Mouse (Mus musculus): ENCODE measurements at regions not wholly inside any gene's neighbourhood (a gene's known extent, or its start where the extent isn't known, plus 50 kb on each side); places are given as distances from the start of the nearest gene placed in this dataset.

- H3K4me2 ChIP-seq (ENCODE audit: low read depth): no peak overlapping the region
- H3K27me3 ChIP-seq (ENCODE audit: control insufficient read depth, insufficient read depth, low read length): no peaks in the 10 kb centered on the region
- H3K9me3 ChIP-seq (ENCODE audit: control insufficient read depth, low read length): no peaks in the 10 kb centered on the region
- H3K4me1 ChIP-seq (ENCODE audit: control insufficient read depth, insufficient read depth, low read length): no peaks in the 10 kb centered on the region
- H3K4me3 ChIP-seq (ENCODE audit: low read depth, low read length): no peak overlapping the region
- no peak for DNase-seq (ENCODE audit: low spot score)
- H3K36me3 ChIP-seq (ENCODE audit: control insufficient read depth, insufficient read depth, low read length): no peaks in the 10 kb centered on the region
- peak; percentile 78 for ATAC-seq (ENCODE audit: insufficient read depth, low FRiP score, low TSS enrichment)
- WGBS: 45% methylated on average over 13 of the region's 13 CpGs
- no peak overlapping the region for H3K9ac ChIP-seq (ENCODE audit: low read length)
- no peak overlapping the region for H3K27ac ChIP-seq (ENCODE audit: low read depth, low read length)
Measured at GRCm38 (mm10) chr12:68365404-68366059, 793.5 kb downstream of the Rps29 start.

- ATAC-seq (ENCODE audit: insufficient read depth, low FRiP score, low TSS enrichment): no peak
- H3K36me3 ChIP-seq (ENCODE audit: control insufficient read depth, insufficient read depth, low read length): no peaks in the 10 kb centered on the region
Measured at GRCm38 (mm10) chr12:68363196-68363595, 795.8 kb downstream of the Rps29 start.

GRCm38 (mm10) chr12:68346517-68347099 lies 812.4 kb downstream of the Rps29 start:
- Histone ChIP-seq H3K9me3 (ENCODE audit: control insufficient read depth, low read length) (no peaks in the 10 kb centered on the region), H3K4me2 (ENCODE audit: low read depth) (no peak overlapping the region), H3K27me3 (ENCODE audit: control insufficient read depth, insufficient read depth, low read length) (no peaks in the 10 kb centered on the region), H3K27ac (ENCODE audit: low read depth, low read length) (no peak overlapping the region), H3K4me1 (ENCODE audit: control insufficient read depth, insufficient read depth, low read length) (no peaks in the 10 kb centered on the region), H3K4me3 (ENCODE audit: low read depth, low read length) (no peak overlapping the region), H3K9ac (ENCODE audit: low read length) (no peak overlapping the region), H3K36me3 (ENCODE audit: control insufficient read depth, insufficient read depth, low read length) (no peaks in the 10 kb centered on the region)
- 53% methylated on average over 2 of the region's 2 CpGs for WGBS
- DNase-seq (ENCODE audit: low spot score): no peak
- ATAC-seq (ENCODE audit: insufficient read depth, low FRiP score, low TSS enrichment): peak; percentile 82

More at GRCm38 (mm10) chr12:68363196-68363595, 795.8 kb downstream of the Rps29 start:
- WGBS: 60% methylated on average over 2 of the region's 2 CpGs
- H3K9ac ChIP-seq (ENCODE audit: low read length): no peak overlapping the region
- H3K4me2 ChIP-seq (ENCODE audit: low read depth): no peak overlapping the region
- no peak overlapping the region for H3K4me3 ChIP-seq (ENCODE audit: low read depth, low read length)
- no peaks in the 10 kb centered on the region for H3K27me3 ChIP-seq (ENCODE audit: control insufficient read depth, insufficient read depth, low read length)
- no peaks in the 10 kb centered on the region for H3K4me1 ChIP-seq (ENCODE audit: control insufficient read depth, insufficient read depth, low read length)
- no peak for DNase-seq (ENCODE audit: low spot score)
- no peak overlapping the region for H3K27ac ChIP-seq (ENCODE audit: low read depth, low read length)
- no peaks in the 10 kb centered on the region for H3K9me3 ChIP-seq (ENCODE audit: control insufficient read depth, low read length)

GRCm38 (mm10) chr12:68333796-68334195 lies 825.2 kb downstream of the Rps29 start:
- no peak overlapping the region for H3K27ac ChIP-seq (ENCODE audit: low read depth, low read length)
- ATAC-seq (ENCODE audit: insufficient read depth, low FRiP score, low TSS enrichment) (no peak), DNase-seq (ENCODE audit: low spot score) (no peak)
- no peaks in the 10 kb centered on the region for H3K36me3 ChIP-seq (ENCODE audit: control insufficient read depth, insufficient read depth, low read length)
- H3K4me3 ChIP-seq (ENCODE audit: low read depth, low read length): no peak overlapping the region
- WGBS: 78% methylated on average over 3 of the region's 3 CpGs
- no peaks in the 10 kb centered on the region for H3K27me3 ChIP-seq (ENCODE audit: control insufficient read depth, insufficient read depth, low read length)
- no peaks in the 10 kb centered on the region for H3K9me3 ChIP-seq (ENCODE audit: control insufficient read depth, low read length)
- no peaks in the 10 kb centered on the region for H3K4me1 ChIP-seq (ENCODE audit: control insufficient read depth, insufficient read depth, low read length)
- H3K4me2 ChIP-seq (ENCODE audit: low read depth): no peak overlapping the region
- H3K9ac ChIP-seq (ENCODE audit: low read length): no peak overlapping the region

GRCm38 (mm10) chr12:68333366-68333765 lies 825.6 kb downstream of the Rps29 start:
- no peak overlapping the region for H3K4me2 ChIP-seq (ENCODE audit: low read depth)
- DNase-seq (ENCODE audit: low spot score) (no peak), ATAC-seq (ENCODE audit: insufficient read depth, low FRiP score, low TSS enrichment) (no peak)
- H3K9me3 ChIP-seq (ENCODE audit: control insufficient read depth, low read length): no peaks in the 10 kb centered on the region
- H3K4me3 ChIP-seq (ENCODE audit: low read depth, low read length): no peak overlapping the region
- H3K36me3 ChIP-seq (ENCODE audit: control insufficient read depth, insufficient read depth, low read length): no peaks in the 10 kb centered on the region
- no peaks in the 10 kb centered on the region for H3K27me3 ChIP-seq (ENCODE audit: control insufficient read depth, insufficient read depth, low read length)
- WGBS: 90% methylated on average over 4 of the region's 4 CpGs
- H3K9ac ChIP-seq (ENCODE audit: low read length): no peak overlapping the region
- H3K4me1 ChIP-seq (ENCODE audit: control insufficient read depth, insufficient read depth, low read length): no peaks in the 10 kb centered on the region
- no peak overlapping the region for H3K27ac ChIP-seq (ENCODE audit: low read depth, low read length)

- DNase-seq (ENCODE audit: low spot score) (no peak), ATAC-seq (ENCODE audit: insufficient read depth, low FRiP score, low TSS enrichment) (no peak)
- Histone ChIP-seq H3K4me1 (ENCODE audit: control insufficient read depth, insufficient read depth, low read length) (no peaks in the 10 kb centered on the region), H3K36me3 (ENCODE audit: control insufficient read depth, insufficient read depth, low read length) (no peaks in the 10 kb centered on the region), H3K4me3 (ENCODE audit: low read depth, low read length) (no peak overlapping the region), H3K4me2 (ENCODE audit: low read depth) (no peak overlapping the region), H3K27me3 (ENCODE audit: control insufficient read depth, insufficient read depth, low read length) (no peaks in the 10 kb centered on the region), H3K27ac (ENCODE audit: low read depth, low read length) (no peak overlapping the region), H3K9me3 (ENCODE audit: control insufficient read depth, low read length) (no peaks in the 10 kb centered on the region), H3K9ac (ENCODE audit: low read length) (no peak overlapping the region)
- whole genome bisulfite sequencing: 82% methylated on average over 1 of the region's 1 CpGs
Measured at GRCm38 (mm10) chr12:68332480-68332879, 826.5 kb downstream of the Rps29 start.
